Comparison of ENCODE assay signal across 8 mouse cellular contexts in genomic region chr10:44003551-44004151, GRCm38 (mm10).
DNase-seq lines count a peak whose midpoint lies in the region; ATAC-seq lines count a peak whose summit lies in the region.

No protein-coding gene starts in this region.

- H3K9ac ChIP-seq in forebrain, embryonic 13.5 days = peak overlapping the region; percentile 53
- H3K9ac ChIP-seq in limb, embryonic 13.5 days = peak overlapping the region; percentile 65
- peak overlapping the region; percentile 32; the same call in 1 of the 2 replicates for H3K9ac ChIP-seq in midbrain, embryonic 12.5 days (replicated peaks)

- peak; percentile 50 for ATAC-seq in forebrain, embryonic 13.5 days
- ATAC-seq in limb, embryonic 13.5 days (ENCODE audit: low FRiP score, low read depth) = no peak
- peak; percentile 41; the same call in 1 of the 2 replicates for ATAC-seq in midbrain, embryonic 12.5 days (ENCODE audit: low FRiP score, low read depth)

- peak; percentile 87 for DNase-seq in CD4-positive, CD25-positive, alpha-beta regulatory T cell, adult 2 months (ENCODE audit: low read depth, low spot score)
- peak; percentile 79 for DNase-seq in adipocyte (ENCODE audit: low spot score)
- DNase-seq in hindbrain, embryonic 10.5 days (ENCODE audit: low spot score) = peak; percentile 61
- peak; percentile 77 for DNase-seq in spleen, postnatal 36 days (ENCODE audit: low spot score in 2 of 2)
- no peak for DNase-seq in layer of hippocampus, adult 8-10 months (ENCODE audit: low spot score in 2 of 2)

- peak overlapping the region; percentile 68 for H3K4me2 ChIP-seq in forebrain, embryonic 13.5 days
- H3K4me2 ChIP-seq in limb, embryonic 13.5 days (replicated peaks) = peak overlapping the region; percentile 79
- peak overlapping the region; percentile 61 for H3K4me2 ChIP-seq in midbrain, embryonic 12.5 days (replicated peaks)

- H3K9me3 ChIP-seq in forebrain, embryonic 13.5 days (replicated peaks) = no peaks in the 10 kb centered on the region
- no peaks in the 10 kb centered on the region for H3K9me3 ChIP-seq in hindbrain, embryonic 10.5 days
- no peaks in the 10 kb centered on the region for H3K9me3 ChIP-seq in limb, embryonic 13.5 days
- no peaks in the 10 kb centered on the region for H3K9me3 ChIP-seq in midbrain, embryonic 12.5 days

- under 1% methylated on average over 68 of the region's 68 CpGs for WGBS in forebrain, embryonic 13.5 days
- WGBS in hindbrain, embryonic 10.5 days = under 1% methylated on average over 68 of the region's 68 CpGs
- under 1% methylated on average over 68 of the region's 68 CpGs for WGBS in limb, embryonic 13.5 days
- WGBS in midbrain, embryonic 12.5 days = under 1% methylated on average over 67 of the region's 68 CpGs

- no peaks in the 10 kb centered on the region for H3K36me3 ChIP-seq in forebrain, embryonic 13.5 days (ENCODE audit: poor library complexity, severe bottlenecking)
- H3K36me3 ChIP-seq in hindbrain, embryonic 10.5 days = no peaks in the 10 kb centered on the region
- no peaks in the 10 kb centered on the region for H3K36me3 ChIP-seq in limb, embryonic 13.5 days
- H3K36me3 ChIP-seq in midbrain, embryonic 12.5 days = no peaks in the 10 kb centered on the region

- peak overlapping the region; percentile 49 for H3K4me3 ChIP-seq in forebrain, embryonic 13.5 days
- peak overlapping the region; percentile 55 for H3K4me3 ChIP-seq in hindbrain, embryonic 10.5 days
- H3K4me3 ChIP-seq in limb, embryonic 13.5 days = peak overlapping the region; percentile 65
- peak overlapping the region; percentile 52 for H3K4me3 ChIP-seq in midbrain, embryonic 12.5 days

- H3K27me3 ChIP-seq in forebrain, embryonic 13.5 days = peaks cover 81% of the 10 kb centered on the region
- H3K27me3 ChIP-seq in hindbrain, embryonic 10.5 days (ENCODE audit: insufficient read depth, poor library complexity, severe bottlenecking) = peaks cover 79% of the 10 kb centered on the region
- peaks cover 62% of the 10 kb centered on the region for H3K27me3 ChIP-seq in limb, embryonic 13.5 days
- H3K27me3 ChIP-seq in midbrain, embryonic 12.5 days = peaks cover 78% of the 10 kb centered on the region

- H3K4me1 ChIP-seq in forebrain, embryonic 13.5 days = peaks cover 26% of the 10 kb centered on the region
- peaks cover 33% of the 10 kb centered on the region for H3K4me1 ChIP-seq in hindbrain, embryonic 10.5 days (replicated peaks)
- peaks cover 50% of the 10 kb centered on the region for H3K4me1 ChIP-seq in limb, embryonic 13.5 days
- H3K4me1 ChIP-seq in midbrain, embryonic 12.5 days = peaks cover 26% of the 10 kb centered on the region

- no peak overlapping the region for H3K27ac ChIP-seq in forebrain, embryonic 13.5 days
- H3K27ac ChIP-seq in hindbrain, embryonic 10.5 days = peak overlapping the region; percentile 53; the same call in 1 of the 2 replicates
- no peak overlapping the region for H3K27ac ChIP-seq in limb, embryonic 13.5 days
- no peak overlapping the region for H3K27ac ChIP-seq in midbrain, embryonic 12.5 days (replicated peaks)

Comparison
In these comparisons a context has a peak if more than half of its experiments do, and no peak if none do; other contexts are left out.
1. DNase-seq: peak in CD4-positive, CD25-positive, alpha-beta regulatory T cell, adult 2 months (single experiment), adipocyte (single experiment), hindbrain, embryonic 10.5 days (single experiment) and spleen, postnatal 36 days (2 of 2); none in layer of hippocampus, adult 8-10 months (0 of 2).
2. Peak in every context shown above with its lines, with median percentiles within 50 percentile points of each other: H3K4me2 ChIP-seq, H3K4me3 ChIP-seq and H3K9ac ChIP-seq.